Comparison of ENCODE assay signal across 7 mouse cellular contexts in genomic region chr1:192190508-192191321, GRCm38 (mm10). TPM values are rescaled to one million over a fixed set of nuclear protein-coding genes. Genes with fewer than 3 reads are reported as not detected.
DNase-seq lines count a peak whose midpoint lies in the region; ATAC-seq and TF ChIP-seq lines count a peak whose summit lies in the region.

Gene Kcnh1 (plus strand): TSS chr1:192190774.

- peak within 1 kb of the TSS; percentile 21; the same call in 1 of the 2 replicates for H3K9ac ChIP-seq in embryonic facial prominence, embryonic 15.5 days
- H3K9ac ChIP-seq in heart, embryonic 11.5 days (ENCODE audit: low read depth, low read length): peak within 1 kb of the TSS; percentile 34; the same call in 1 of the 2 replicates
- H3K9ac ChIP-seq in kidney, embryonic 16.5 days (replicated peaks; ENCODE audit: low read length): peak within 1 kb of the TSS; percentile 66
- peak within 1 kb of the TSS; percentile 33; the same call in 1 of the 2 replicates for H3K9ac ChIP-seq in limb, embryonic 15.5 days
- peak within 1 kb of the TSS; percentile 60 for H3K9ac ChIP-seq in midbrain, postnatal 0 days (replicated peaks; ENCODE audit: low read length, poor library complexity, severe bottlenecking)

- ATAC-seq in embryonic facial prominence, embryonic 15.5 days (ENCODE audit: insufficient number of reproducible peaks, low FRiP score, low TSS enrichment, low read depth): peak; percentile 91
- peak; percentile 61 for ATAC-seq in heart, embryonic 11.5 days (replicated peaks; ENCODE audit: insufficient number of reproducible peaks, low FRiP score, low TSS enrichment)
- ATAC-seq in kidney, embryonic 16.5 days (ENCODE audit: low FRiP score, low TSS enrichment): peak; percentile 97
- peak; percentile 74 for ATAC-seq in limb, embryonic 15.5 days (ENCODE audit: insufficient number of reproducible peaks, low FRiP score, low TSS enrichment, low read depth)
- ATAC-seq in midbrain, postnatal 0 days (ENCODE audit: low FRiP score): peak; percentile 94

- H3K27me3 ChIP-seq in embryonic facial prominence, embryonic 15.5 days: peaks cover 33% of the 10 kb centered on the region
- H3K27me3 ChIP-seq in heart, embryonic 11.5 days (ENCODE audit: control insufficient read depth, insufficient read depth, low read length): peaks cover 28% of the 10 kb centered on the region
- H3K27me3 ChIP-seq in kidney, embryonic 16.5 days (ENCODE audit: insufficient read depth, low read length): peaks cover 23% of the 10 kb centered on the region
- peaks cover 47% of the 10 kb centered on the region for H3K27me3 ChIP-seq in limb, embryonic 15.5 days
- no peaks in the 10 kb centered on the region for H3K27me3 ChIP-seq in midbrain, postnatal 0 days (ENCODE audit: insufficient read depth, low read length)

- DNase-seq in brain, embryonic 14.5 days (ENCODE audit: low read depth): peak; percentile 89
- peak; percentile 88 for DNase-seq in midbrain, postnatal 0 days (ENCODE audit: low spot score)
- DNase-seq in spleen, postnatal 36 days (ENCODE audit: low spot score in 2 of 2): peak; percentile 47 to 62

- peak; percentile 83 for TF ChIP-seq CTCF in brain, embryonic 14.5 days (IDR thresholded peaks at IDR 0.05; ENCODE audit: borderline replicate concordance, extremely low read depth, insufficient read depth, insufficient read length)
- TF ChIP-seq CTCF in midbrain, postnatal 0 days (IDR thresholded peaks at IDR 0.05): peak; percentile 92

- H3K27ac ChIP-seq in embryonic facial prominence, embryonic 15.5 days (replicated peaks): no peak within 1 kb of the TSS
- no peak within 1 kb of the TSS for H3K27ac ChIP-seq in heart, embryonic 11.5 days (ENCODE audit: low read depth, low read length)
- no peak within 1 kb of the TSS for H3K27ac ChIP-seq in kidney, embryonic 16.5 days (ENCODE audit: low read length)
- no peak within 1 kb of the TSS for H3K27ac ChIP-seq in limb, embryonic 15.5 days
- no peak within 1 kb of the TSS for H3K27ac ChIP-seq in midbrain, postnatal 0 days (ENCODE audit: low read depth, low read length)

- H3K9me3 ChIP-seq in embryonic facial prominence, embryonic 15.5 days (replicated peaks): no peaks in the 10 kb centered on the region
- H3K9me3 ChIP-seq in heart, embryonic 11.5 days (replicated peaks; ENCODE audit: control insufficient read depth, low read length): no peaks in the 10 kb centered on the region
- no peaks in the 10 kb centered on the region for H3K9me3 ChIP-seq in kidney, embryonic 16.5 days (ENCODE audit: low read length)
- H3K9me3 ChIP-seq in limb, embryonic 15.5 days: no peaks in the 10 kb centered on the region
- H3K9me3 ChIP-seq in midbrain, postnatal 0 days (ENCODE audit: low read length): no peaks in the 10 kb centered on the region

- peak within 1 kb of the TSS; percentile 93 for H3K4me2 ChIP-seq in embryonic facial prominence, embryonic 15.5 days (replicated peaks)
- peak within 1 kb of the TSS; percentile 93 for H3K4me2 ChIP-seq in heart, embryonic 11.5 days
- H3K4me2 ChIP-seq in kidney, embryonic 16.5 days (replicated peaks; ENCODE audit: low read depth, low read length): peak within 1 kb of the TSS; percentile 96
- H3K4me2 ChIP-seq in limb, embryonic 15.5 days: peak within 1 kb of the TSS; percentile 96
- H3K4me2 ChIP-seq in midbrain, postnatal 0 days (ENCODE audit: low read depth, low read length, poor library complexity, severe bottlenecking): peak within 1 kb of the TSS; percentile 79

- no peaks in the 10 kb centered on the region for H3K36me3 ChIP-seq in embryonic facial prominence, embryonic 15.5 days
- H3K36me3 ChIP-seq in heart, embryonic 11.5 days (ENCODE audit: control insufficient read depth, insufficient read depth, low read length): no peaks in the 10 kb centered on the region
- no peaks in the 10 kb centered on the region for H3K36me3 ChIP-seq in kidney, embryonic 16.5 days (ENCODE audit: insufficient read depth, low read length)
- no peaks in the 10 kb centered on the region for H3K36me3 ChIP-seq in limb, embryonic 15.5 days
- no peaks in the 10 kb centered on the region for H3K36me3 ChIP-seq in midbrain, postnatal 0 days (ENCODE audit: insufficient read depth, low read length)

- H3K4me1 ChIP-seq in embryonic facial prominence, embryonic 15.5 days: peaks cover 10% of the 10 kb centered on the region
- H3K4me1 ChIP-seq in heart, embryonic 11.5 days (ENCODE audit: control insufficient read depth, insufficient read depth, low read length): peaks cover 4% of the 10 kb centered on the region; the same call in 1 of the 2 replicates
- H3K4me1 ChIP-seq in kidney, embryonic 16.5 days (ENCODE audit: insufficient read depth, low read length): peaks cover 7% of the 10 kb centered on the region
- peaks cover 12% of the 10 kb centered on the region for H3K4me1 ChIP-seq in limb, embryonic 15.5 days
- H3K4me1 ChIP-seq in midbrain, postnatal 0 days (ENCODE audit: insufficient read depth, low read length): 0 out of 2 replicates have a peak, but pooled peaks cover 3% of the 10 kb centered on the region

- under 1% methylated on average over 66 of the region's 73 CpGs for WGBS in embryonic facial prominence, embryonic 15.5 days
- 1% methylated on average over 70 of the region's 73 CpGs for WGBS in heart, embryonic 11.5 days (ENCODE audit: insufficient replicate concordance)
- under 1% methylated on average over 73 of the region's 73 CpGs for WGBS in kidney, embryonic 16.5 days
- under 1% methylated on average over 73 of the region's 73 CpGs for WGBS in limb, embryonic 15.5 days
- WGBS in midbrain, postnatal 0 days: under 1% methylated on average over 63 of the region's 73 CpGs

- peak within 1 kb of the TSS; percentile 51 for H3K4me3 ChIP-seq in embryonic facial prominence, embryonic 15.5 days (replicated peaks)
- H3K4me3 ChIP-seq in heart, embryonic 11.5 days (ENCODE audit: low read depth, low read length): peak within 1 kb of the TSS; percentile 58
- H3K4me3 ChIP-seq in kidney, embryonic 16.5 days (ENCODE audit: low read length): peak within 1 kb of the TSS; percentile 58
- H3K4me3 ChIP-seq in limb, embryonic 15.5 days: peak within 1 kb of the TSS; percentile 53
- H3K4me3 ChIP-seq in midbrain, postnatal 0 days (ENCODE audit: low read depth, low read length): peak within 1 kb of the TSS; percentile 60

- TF ChIP-seq POLR2A in brain, embryonic 14.5 days (IDR thresholded peaks at IDR 0.05; ENCODE audit: borderline replicate concordance, extremely low read depth, insufficient read depth, insufficient read length, poor library complexity, severe bottlenecking): no peak

RNA-seq across cellular contexts. Expression of gene Kcnh1, which starts in this region (rescaled TPM):
- polyA plus RNA-seq in brain, embryonic 14.5 days (2012; rRNA removed): 1.8 and 3.3 TPM in 2 replicates
- polyA plus RNA-seq in embryonic facial prominence, embryonic 15.5 days (2015; fragmentation: Nextera tagmentation; extraction: Ambion mirVana): 1.7 and 2.0 TPM in 2 replicates
- polyA plus RNA-seq in heart, embryonic 11.5 days (2014; fragmentation: Nextera tagmentation; extraction: Ambion mirVana): 0.30 and 0.39 TPM in 2 replicates
- polyA plus RNA-seq in kidney, embryonic 16.5 days (2015; fragmentation: Nextera tagmentation; extraction: Ambion mirVana): 1.2 and 1.3 TPM in 2 replicates
- polyA plus RNA-seq in limb, embryonic 15.5 days (2015; fragmentation: Nextera tagmentation; extraction: Ambion mirVana): 0.35 and 0.61 TPM in 2 replicates
- total RNA-seq in midbrain, postnatal 0 days (2014; rRNA removed): 5.9 and 6.2 TPM in 2 replicates
- 2.6 and 2.9 TPM in 2 replicates for polyA plus RNA-seq in midbrain, postnatal 0 days (2015; fragmentation: Nextera tagmentation; extraction: Ambion mirVana)

Comparison
In these comparisons a context has a peak if more than half of its experiments do, and no peak if none do; other contexts are left out.
1. Peak in ATAC-seq, H3K4me3 ChIP-seq, H3K9ac ChIP-seq and H3K4me2 ChIP-seq in heart, embryonic 11.5 days; RNA of the gene not detected or under 1 TPM.
2. Peak in ATAC-seq, H3K4me3 ChIP-seq, H3K9ac ChIP-seq and H3K4me2 ChIP-seq in limb, embryonic 15.5 days; RNA of the gene not detected or under 1 TPM.